Mouse (Mus musculus): ENCODE results near the gene Nprl2.

The Nprl2 gene

GRCm38 (mm10) chr9:107593101-107593976 lies 51.3 kb downstream of the Nprl2 start:
- TF ChIP-seq GATA4 (IDR thresholded peaks at IDR 0.05; ENCODE audit: insufficient replicate concordance, low read length): no peak

- no peak for TF ChIP-seq GATA4 (IDR thresholded peaks at IDR 0.05; ENCODE audit: insufficient replicate concordance, low read length)
Observed at GRCm38 (mm10) chr9:107594281-107595062, 52.4 kb downstream of the Nprl2 start.

Data from liver, adult (tissue).